ENCODE assay signal across 22 mouse cellular contexts in genomic region chr14:22591186-22591585, GRCm38 (mm10).
"Had no signal": no experiment of that assay in that cellular context is flagged by ENCODE, and none has a peak within 500 bp of the region (broad histone marks: within the 10 kb centered on the region; RNA-seq: fewer than 3 reads in every experiment).

No protein-coding gene starts in this region.

- H3K36me3 ChIP-seq: limb, embryonic 13.5 days; liver, embryonic 12.5 days; liver, embryonic 15.5 days; lung, embryonic 15.5 days; neural tube, embryonic 12.5 days; neural tube, embryonic 15.5 days; stomach, embryonic 15.5 days had no signal

- H3K4me2 ChIP-seq: liver, embryonic 12.5 days; liver, embryonic 15.5 days; lung, embryonic 15.5 days; midbrain, embryonic 11.5 days; neural tube, embryonic 12.5 days; neural tube, embryonic 15.5 days; stomach, embryonic 15.5 days had no signal

- H3K4me1 ChIP-seq: liver, embryonic 15.5 days; megakaryocyte, embryonic 14.5 days; neural tube, embryonic 12.5 days had no signal

- ATAC-seq: liver, embryonic 12.5 days had no signal

- H3K9ac ChIP-seq: limb, embryonic 13.5 days; liver, embryonic 12.5 days; liver, embryonic 15.5 days; lung, embryonic 15.5 days; neural tube, embryonic 12.5 days; neural tube, embryonic 15.5 days; stomach, embryonic 15.5 days had no signal

- DNase-seq: kidney, adult 11 months; kidney, adult 8-10 months; kidney, postnatal 14 days; kidney, postnatal 4 days; liver; lung, adult 18-20 months; lung, postnatal 10 days; lung, postnatal 36 days; midbrain, embryonic 14.5 days; right cerebral cortex, adult 18-20 months; right cerebral cortex, postnatal 14 days; right cerebral cortex, postnatal 4 days; thymus, postnatal 36 days had no signal

- H3K4me3 ChIP-seq: limb, embryonic 13.5 days; liver, embryonic 12.5 days; liver, embryonic 15.5 days; lung, embryonic 15.5 days; megakaryocyte, embryonic 14.5 days; neural tube, embryonic 12.5 days; neural tube, embryonic 15.5 days; stomach, embryonic 15.5 days had no signal

- H3K27me3 ChIP-seq: liver, embryonic 12.5 days; liver, embryonic 15.5 days; lung, embryonic 15.5 days; megakaryocyte, embryonic 14.5 days; neural tube, embryonic 12.5 days; stomach, embryonic 15.5 days had no signal

- H3K27ac ChIP-seq: limb, embryonic 13.5 days; liver, embryonic 12.5 days; liver, embryonic 15.5 days; lung, embryonic 15.5 days; neural tube, embryonic 12.5 days; neural tube, embryonic 15.5 days; stomach, embryonic 15.5 days had no signal

- H3K9me3 ChIP-seq: limb, embryonic 13.5 days; liver, embryonic 12.5 days; liver, embryonic 15.5 days; lung, embryonic 15.5 days; neural tube, embryonic 12.5 days; neural tube, embryonic 15.5 days; stomach, embryonic 15.5 days had no signal
